Mouse (Mus musculus): Measurements from ENCODE around the gene Nptx1. TPM values are rescaled to one million over a fixed set of nuclear protein-coding genes. Genes with fewer than 3 reads are reported as not detected.

Nptx1 gene
- polyA plus RNA-seq, 1 experiment: 0.49 TPM

- no peak for TF ChIP-seq POLR2A (IDR thresholded peaks at IDR 0.05; ENCODE audit: low read depth, low read length)
- TF ChIP-seq CTCF (IDR thresholded peaks at IDR 0.05; ENCODE audit: extremely low read depth, insufficient read length, insufficient replicate concordance, low read depth, low read length): no peak
- 29% methylated on average over 9 of the region's 9 CpGs for WGBS
Measured at GRCm38 (mm10) chr11:119558870-119559610, 11.5 kb upstream of the Nptx1 start.

DNA sequence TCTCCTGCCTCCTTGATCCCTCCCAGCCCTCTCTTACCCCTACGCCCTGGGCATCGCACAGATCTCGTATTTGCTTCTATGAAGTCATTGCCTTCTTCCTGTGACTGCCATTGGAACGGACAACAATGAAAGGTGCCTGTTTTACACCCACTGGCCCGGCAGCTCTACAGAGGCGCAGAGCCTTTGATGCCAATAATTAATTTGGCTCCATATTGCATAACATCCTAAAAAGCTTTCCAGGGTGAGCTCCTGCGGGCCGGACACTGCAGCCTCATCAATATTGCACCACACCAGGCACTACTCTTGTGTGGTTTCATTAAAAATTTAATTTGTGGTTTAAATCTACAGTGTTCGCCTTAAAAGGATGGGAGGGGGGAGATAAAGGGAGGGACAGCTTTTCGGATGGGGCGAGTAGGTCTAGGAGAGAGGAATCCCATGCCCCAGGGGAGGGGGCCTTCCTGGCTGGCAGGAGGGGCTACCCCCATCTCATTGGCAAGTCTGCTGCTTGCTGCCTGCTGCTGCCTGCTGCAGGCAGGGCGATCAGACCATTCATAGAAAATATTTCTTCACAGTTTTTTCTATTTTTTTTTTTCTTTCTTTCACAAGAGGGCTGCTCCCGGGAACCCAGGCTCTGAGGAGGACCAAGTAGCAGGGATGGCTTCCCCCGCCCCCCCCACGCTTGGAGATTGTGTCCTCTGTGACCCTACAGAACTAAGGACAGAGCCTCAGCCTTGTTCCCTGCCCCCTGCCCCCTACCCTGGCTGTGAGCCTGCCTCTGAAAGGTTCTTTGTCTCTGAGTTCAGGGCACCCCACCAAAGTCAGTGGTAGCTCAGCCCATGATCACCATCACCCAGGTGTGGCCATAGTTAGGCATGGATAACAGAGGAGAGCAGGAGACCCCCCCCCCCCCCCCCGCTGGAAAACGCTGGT, 10.7 kb upstream of the Nptx1 start:
- Histone ChIP-seq H3K27me3 (ENCODE audit: control insufficient read depth, insufficient read depth, low read length) (peaks cover 15% of the 10 kb centered on the region; the same call in 1 of the 2 replicates), H3K4me1 (ENCODE audit: control insufficient read depth, insufficient read depth, insufficient read length, low read length) (no peaks in the 10 kb centered on the region), H3K36me3 (ENCODE audit: control insufficient read depth, insufficient read depth, low read length) (no peaks in the 10 kb centered on the region), H3K27ac (ENCODE audit: insufficient read depth, low read depth, low read length) (no peak overlapping the region), H3K4me3 (ENCODE audit: low read depth, low read length) (no peak overlapping the region)
- TF ChIP-seq POLR2A (IDR thresholded peaks at IDR 0.05; ENCODE audit: low read depth, low read length): no peak
- no peak for TF ChIP-seq CTCF (IDR thresholded peaks at IDR 0.05; ENCODE audit: extremely low read depth, insufficient read length, insufficient replicate concordance, low read depth, low read length)
- 40% methylated on average over 17 of the region's 17 CpGs for WGBS

More at GRCm38 (mm10) chr11:119558870-119559610, 11.5 kb upstream of the Nptx1 start:
- Histone ChIP-seq H3K4me3 (ENCODE audit: low read depth, low read length) (no peak overlapping the region), H3K27me3 (ENCODE audit: control insufficient read depth, insufficient read depth, low read length) (0 out of 2 replicates have a peak, but pooled peaks cover 13% of the 10 kb centered on the region), H3K4me1 (ENCODE audit: control insufficient read depth, insufficient read depth, insufficient read length, low read length) (no peaks in the 10 kb centered on the region), H3K27ac (ENCODE audit: insufficient read depth, low read depth, low read length) (no peak overlapping the region), H3K36me3 (ENCODE audit: control insufficient read depth, insufficient read depth, low read length) (no peaks in the 10 kb centered on the region)

DNA sequence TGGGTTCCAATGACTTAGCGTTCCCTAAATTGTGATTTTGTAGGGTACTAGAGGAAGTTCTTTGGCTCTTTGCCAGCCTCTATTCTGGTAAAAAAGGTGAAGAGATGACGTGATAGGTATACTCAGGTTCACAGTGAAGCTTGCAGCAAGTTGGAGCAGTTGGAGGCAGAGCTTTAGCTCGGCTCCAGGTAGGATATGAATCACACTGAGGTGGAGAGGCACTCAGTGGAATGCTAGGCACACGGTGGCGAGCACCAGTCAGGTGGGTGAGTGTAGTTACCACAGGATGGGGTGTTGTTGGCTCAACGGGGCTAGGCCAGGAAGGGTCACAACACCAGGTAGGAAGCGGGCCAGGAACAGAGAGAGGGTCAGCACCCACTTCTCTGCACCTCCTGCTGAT, 7.6 kb upstream of the Nptx1 start:
- Histone ChIP-seq H3K36me3 (ENCODE audit: control insufficient read depth, insufficient read depth, low read length) (no peaks in the 10 kb centered on the region), H3K27ac (ENCODE audit: insufficient read depth, low read depth, low read length) (no peak overlapping the region), H3K4me1 (ENCODE audit: control insufficient read depth, insufficient read depth, insufficient read length, low read length) (no peaks in the 10 kb centered on the region), H3K27me3 (ENCODE audit: control insufficient read depth, insufficient read depth, low read length) (peaks cover 15% of the 10 kb centered on the region; the same call in 1 of the 2 replicates), H3K4me3 (ENCODE audit: low read depth, low read length) (no peak overlapping the region)
- WGBS: 73% methylated on average over 7 of the region's 7 CpGs
- TF ChIP-seq POLR2A (IDR thresholded peaks at IDR 0.05; ENCODE audit: low read depth, low read length) (no peak), CTCF (IDR thresholded peaks at IDR 0.05; ENCODE audit: extremely low read depth, insufficient read length, insufficient replicate concordance, low read depth, low read length) (no peak)

- Histone ChIP-seq H3K27ac (ENCODE audit: insufficient read depth, low read depth, low read length) (no peak overlapping the region), H3K36me3 (ENCODE audit: control insufficient read depth, insufficient read depth, low read length) (no peaks in the 10 kb centered on the region), H3K27me3 (ENCODE audit: control insufficient read depth, insufficient read depth, low read length) (peaks cover 13% of the 10 kb centered on the region), H3K4me3 (ENCODE audit: low read depth, low read length) (no peak overlapping the region), H3K4me1 (ENCODE audit: control insufficient read depth, insufficient read depth, insufficient read length, low read length) (peaks cover 1% of the 10 kb centered on the region; the same call in 1 of the 2 replicates)
- WGBS: 79% methylated on average over 7 of the region's 7 CpGs
- no peak for TF ChIP-seq POLR2A (IDR thresholded peaks at IDR 0.05; ENCODE audit: low read depth, low read length)
Measured at GRCm38 (mm10) chr11:119554706-119555105, 7.2 kb upstream of the Nptx1 start.

DNA sequence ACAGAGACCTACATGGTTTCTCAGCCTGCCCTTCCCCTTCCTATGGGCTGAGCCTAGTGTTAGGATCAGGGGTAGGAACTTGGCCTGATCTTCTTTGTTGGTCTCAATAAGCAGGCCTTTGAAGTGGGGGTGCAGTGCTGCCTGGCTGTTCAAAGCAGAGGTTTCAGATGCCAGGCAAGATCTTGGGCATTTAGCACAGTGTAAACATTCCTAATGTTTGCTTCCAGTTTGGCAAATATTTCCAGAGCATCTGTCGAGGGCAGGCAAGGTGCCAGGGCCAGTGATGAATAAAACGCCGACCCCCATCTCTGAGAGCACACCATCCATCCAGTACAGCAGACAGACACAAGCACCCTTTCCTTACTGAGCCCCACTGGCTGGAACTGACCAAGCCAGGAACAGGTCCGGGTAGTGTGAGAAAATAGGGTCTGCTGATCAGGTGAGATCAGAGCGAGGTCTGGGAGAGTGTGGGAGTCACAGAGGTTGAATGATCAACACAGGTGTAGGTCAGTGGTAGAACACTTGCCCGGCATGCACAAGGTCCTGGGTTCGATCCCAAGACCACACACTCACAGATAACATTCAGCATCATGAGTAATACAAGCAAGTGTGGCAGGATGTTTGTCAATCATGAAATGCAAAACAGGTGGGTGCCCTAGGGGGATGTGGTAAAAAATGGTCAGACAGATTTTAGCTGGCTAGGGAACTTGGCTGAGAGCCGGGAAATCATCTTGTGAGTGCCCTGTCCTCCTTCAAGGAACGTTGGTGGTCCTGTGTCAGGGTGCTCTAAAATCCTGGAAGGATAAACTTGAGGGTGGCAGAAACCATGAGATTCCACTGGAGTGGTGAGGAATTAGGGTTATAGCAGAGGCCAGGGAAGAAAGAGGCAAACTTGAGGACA, 5.6 kb upstream of the Nptx1 start:
- peaks cover 9% of the 10 kb centered on the region; the same call in 1 of the 2 replicates for H3K4me1 ChIP-seq (ENCODE audit: control insufficient read depth, insufficient read depth, insufficient read length, low read length)
- WGBS: 47% methylated on average over 9 of the region's 9 CpGs
- no peak overlapping the region for H3K4me3 ChIP-seq (ENCODE audit: low read depth, low read length)
- H3K36me3 ChIP-seq (ENCODE audit: control insufficient read depth, insufficient read depth, low read length): no peaks in the 10 kb centered on the region
- H3K27ac ChIP-seq (ENCODE audit: insufficient read depth, low read depth, low read length): no peak overlapping the region
- H3K27me3 ChIP-seq (ENCODE audit: control insufficient read depth, insufficient read depth, low read length): peaks cover 20% of the 10 kb centered on the region
- TF ChIP-seq CTCF (IDR thresholded peaks at IDR 0.05; ENCODE audit: extremely low read depth, insufficient read length, insufficient replicate concordance, low read depth, low read length) (no peak), POLR2A (IDR thresholded peaks at IDR 0.05; ENCODE audit: low read depth, low read length) (no peak)

DNA sequence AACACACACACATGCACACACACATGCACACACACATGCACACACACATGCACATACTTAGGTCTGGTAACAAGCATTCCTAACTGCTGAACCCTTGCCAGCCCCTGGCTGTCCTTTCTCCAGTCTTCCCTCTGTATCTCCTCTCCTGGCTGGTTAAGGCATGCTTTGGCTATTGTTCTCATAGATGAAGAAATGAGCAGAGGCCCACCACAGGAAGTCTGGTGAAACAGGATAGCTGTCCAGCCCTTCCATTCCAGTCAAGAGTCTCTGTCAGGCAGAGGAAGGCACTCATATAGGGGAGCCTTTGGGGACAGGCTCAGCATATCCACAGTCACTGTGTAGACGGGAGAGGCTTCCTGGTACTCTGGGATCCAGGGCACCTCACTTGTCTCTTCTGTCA, 4.7 kb upstream of the Nptx1 start:
- no peak overlapping the region for H3K27ac ChIP-seq (ENCODE audit: insufficient read depth, low read depth, low read length)
- H3K4me1 ChIP-seq (ENCODE audit: control insufficient read depth, insufficient read depth, insufficient read length, low read length): peaks cover 17% of the 10 kb centered on the region
- 58% methylated on average over 1 of the region's 1 CpGs for WGBS
- H3K36me3 ChIP-seq (ENCODE audit: control insufficient read depth, insufficient read depth, low read length): no peaks in the 10 kb centered on the region
- H3K4me3 ChIP-seq (ENCODE audit: low read depth, low read length): no peak overlapping the region
- no peak for TF ChIP-seq CTCF (IDR thresholded peaks at IDR 0.05; ENCODE audit: extremely low read depth, insufficient read length, insufficient replicate concordance, low read depth, low read length)
- no peak for TF ChIP-seq POLR2A (IDR thresholded peaks at IDR 0.05; ENCODE audit: low read depth, low read length)
- H3K27me3 ChIP-seq (ENCODE audit: control insufficient read depth, insufficient read depth, low read length): peaks cover 28% of the 10 kb centered on the region
